ENCODE assay signal across 14 mouse cellular contexts in genomic region chr2:106929906-106930305, GRCm38 (mm10). TPM values are rescaled to one million over a fixed set of nuclear protein-coding genes. Genes with fewer than 3 reads are reported as not detected.
DNase-seq lines count a peak whose midpoint lies in the region.
"Had no signal": no experiment of that assay in that cellular context is flagged by ENCODE, and none has a peak within 500 bp of the region (broad histone marks: within the 10 kb centered on the region; RNA-seq: fewer than 3 reads in every experiment).

No protein-coding gene starts in this region.

- DNase-seq in cerebellum, postnatal 10 days, result peak; percentile 27 to 47
- DNase-seq in cerebellum, postnatal 4 days (ENCODE audit: low spot score in 2 of 2), result no peak
- peak; percentile 30 for DNase-seq in retina, postnatal 1 day
- no peak for DNase-seq in retina, embryonic 14.5 days (ENCODE audit: low spot score)
- peak; percentile 51 for DNase-seq in adrenal gland, postnatal 14 days
- peak; percentile 10 for DNase-seq in fat pad, adult 2 months (ENCODE audit: extremely low read depth, low read depth, low spot score)
- no peak for DNase-seq in thymus, adult 18-20 months
- DNase-seq: cerebellum, adult 11 months; cerebellum, adult 8-10 months; cerebellum, postnatal 25 days; gastrocnemius, postnatal 14 days; heart, adult 2 months; heart, postnatal 14 days; kidney, adult 2 months had no signal

RNA-seq across cellular contexts. Expression of gene Arl14ep, which starts 44.3 kb away (rescaled TPM):
- 29.7 and 33.3 TPM in 2 replicates for total RNA-seq in adrenal gland, postnatal 14 days (2021)

Comparison
In these comparisons a context has a peak if more than half of its experiments do, and no peak if none do; other contexts are left out.
1. DNase-seq: peak in cerebellum, postnatal 10 days (2 of 2), retina, postnatal 1 day (single experiment), adrenal gland, postnatal 14 days (single experiment) and fat pad, adult 2 months (single experiment); none in cerebellum, postnatal 4 days (0 of 2), retina, embryonic 14.5 days (single experiment) and thymus, adult 18-20 months (0 of 2).